Mouse (Mus musculus): ENCODE measurements at regions not wholly inside any gene's neighbourhood (a gene's known extent, or its start where the extent isn't known, plus 50 kb on each side); places are given as distances from the start of the nearest gene placed in this dataset.

DNA sequence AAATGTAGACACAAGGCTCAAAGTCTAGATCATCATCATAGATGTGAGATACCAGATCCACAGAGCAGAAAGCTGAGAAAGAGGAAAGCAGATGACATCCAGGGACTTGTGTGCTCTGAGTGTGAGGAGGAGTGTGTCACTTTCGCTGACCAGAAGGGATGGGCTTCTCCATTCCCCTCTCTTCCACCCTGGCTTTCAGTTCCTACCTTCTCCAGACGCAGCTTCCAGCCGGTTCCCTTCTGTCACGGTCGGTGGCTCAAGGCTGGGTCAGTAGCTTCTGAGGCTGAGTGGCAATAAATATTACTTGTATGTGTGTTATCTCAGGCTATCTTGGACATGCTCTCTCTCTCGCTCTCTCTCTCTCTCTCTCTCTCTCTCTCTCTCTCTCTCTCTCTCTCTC is 94.2 kb upstream of the Irf2bp2 start:
- 72% methylated on average over 6 of the region's 6 CpGs for WGBS
- no peak overlapping the region for H3K27ac ChIP-seq (ENCODE audit: low read length)
- H3K36me3 ChIP-seq (ENCODE audit: control insufficient read depth, insufficient read depth) = no peaks in the 10 kb centered on the region
- no peak overlapping the region for H3K4me2 ChIP-seq (ENCODE audit: low read depth, low read length)
- no peak for ATAC-seq (replicated peaks; ENCODE audit: extremely low read depth, insufficient read depth, low FRiP score)
- H3K4me1 ChIP-seq (ENCODE audit: control insufficient read depth, insufficient read depth, low read length) = peaks cover 9% of the 10 kb centered on the region; the same call in 1 of the 2 replicates
- H3K9ac ChIP-seq (ENCODE audit: low read length) = no peak overlapping the region
- no peaks in the 10 kb centered on the region for H3K27me3 ChIP-seq (ENCODE audit: control insufficient read depth, insufficient read depth, low read length)
- no peaks in the 10 kb centered on the region for H3K9me3 ChIP-seq (replicated peaks; ENCODE audit: control insufficient read depth, low read length)
- H3K4me3 ChIP-seq (ENCODE audit: low read length) = no peak overlapping the region

DNA sequence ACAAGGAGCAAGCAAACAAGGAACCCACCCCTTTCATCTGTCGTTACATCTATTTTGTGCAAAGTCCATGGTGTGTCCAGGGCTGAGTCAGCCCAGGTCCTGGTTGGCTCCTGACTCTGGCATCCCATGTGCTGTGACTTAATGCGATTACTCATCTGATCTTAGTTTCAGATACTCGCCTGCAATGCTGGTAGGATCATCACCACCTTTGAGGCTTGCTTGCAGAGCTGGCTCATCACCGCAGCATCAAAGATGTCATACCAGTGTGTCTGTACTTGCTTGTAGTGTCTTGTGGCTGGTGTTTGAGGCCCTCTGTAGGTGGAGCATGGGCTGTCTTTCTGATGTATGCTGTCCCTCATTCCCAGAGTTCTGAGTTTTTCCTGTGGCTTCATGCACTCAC is 93.0 kb upstream of the Irf2bp2 start:
- H3K9ac ChIP-seq (ENCODE audit: low read length) = no peak overlapping the region

GRCm38 (mm10) chr8:126685365-126685764 is 91.6 kb upstream of the Irf2bp2 start:
- Histone ChIP-seq H3K27me3 (ENCODE audit: control insufficient read depth, insufficient read depth, low read length) (no peaks in the 10 kb centered on the region), H3K4me2 (ENCODE audit: low read depth, low read length) (no peak overlapping the region), H3K4me1 (ENCODE audit: control insufficient read depth, insufficient read depth, low read length) (peaks cover 4% of the 10 kb centered on the region; the same call in 1 of the 2 replicates), H3K4me3 (ENCODE audit: low read length) (no peak overlapping the region), H3K36me3 (ENCODE audit: control insufficient read depth, insufficient read depth) (no peaks in the 10 kb centered on the region), H3K9me3 (replicated peaks; ENCODE audit: control insufficient read depth, low read length) (no peaks in the 10 kb centered on the region), H3K9ac (ENCODE audit: low read length) (no peak overlapping the region), H3K27ac (ENCODE audit: low read length) (no peak overlapping the region)
- ATAC-seq (replicated peaks; ENCODE audit: extremely low read depth, insufficient read depth, low FRiP score) = no peak
- WGBS = 70% methylated on average over 6 of the region's 6 CpGs

More for the DNA sequence above, 93.0 kb upstream of the Irf2bp2 start:
- Histone ChIP-seq H3K4me2 (ENCODE audit: low read depth, low read length) (no peak overlapping the region), H3K27ac (ENCODE audit: low read length) (no peak overlapping the region), H3K9me3 (replicated peaks; ENCODE audit: control insufficient read depth, low read length) (no peaks in the 10 kb centered on the region), H3K4me3 (ENCODE audit: low read length) (no peak overlapping the region), H3K27me3 (ENCODE audit: control insufficient read depth, insufficient read depth, low read length) (no peaks in the 10 kb centered on the region), H3K36me3 (ENCODE audit: control insufficient read depth, insufficient read depth) (no peaks in the 10 kb centered on the region), H3K4me1 (ENCODE audit: control insufficient read depth, insufficient read depth, low read length) (peaks cover 4% of the 10 kb centered on the region; the same call in 1 of the 2 replicates)
- 89% methylated on average over 4 of the region's 4 CpGs for WGBS
- ATAC-seq (replicated peaks; ENCODE audit: extremely low read depth, insufficient read depth, low FRiP score) = no peak; the same call in 1 of the 2 replicates

DNA sequence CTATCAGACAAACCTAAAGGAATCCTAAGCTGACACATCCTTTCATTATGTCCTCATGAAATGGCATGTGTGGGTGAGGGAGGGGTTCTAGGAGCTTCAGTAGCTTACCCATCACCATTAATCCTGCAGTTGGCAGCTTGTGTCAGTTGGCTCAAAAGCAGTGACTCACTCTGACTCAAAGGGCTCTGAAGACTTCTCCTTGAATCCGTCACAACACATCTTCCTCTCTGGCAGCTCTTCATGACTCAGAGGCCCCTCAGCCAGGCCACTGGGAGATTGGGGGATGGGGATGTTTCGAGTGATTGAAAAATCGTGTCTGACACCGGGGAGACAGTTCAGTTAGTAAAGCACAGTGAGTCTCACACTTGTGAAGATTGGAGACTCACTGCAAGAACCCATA is 90.2 kb upstream of the Irf2bp2 start:
- no peak overlapping the region for H3K9ac ChIP-seq (ENCODE audit: low read length)
- WGBS = 42% methylated on average over 4 of the region's 4 CpGs
- no peaks in the 10 kb centered on the region for H3K9me3 ChIP-seq (replicated peaks; ENCODE audit: control insufficient read depth, low read length)
- peaks cover 4% of the 10 kb centered on the region; the same call in 1 of the 2 replicates for H3K4me1 ChIP-seq (ENCODE audit: control insufficient read depth, insufficient read depth, low read length)
- no peaks in the 10 kb centered on the region for H3K27me3 ChIP-seq (ENCODE audit: control insufficient read depth, insufficient read depth, low read length)
- H3K4me2 ChIP-seq (ENCODE audit: low read depth, low read length) = no peak overlapping the region
- no peak for ATAC-seq (replicated peaks; ENCODE audit: extremely low read depth, insufficient read depth, low FRiP score)
- H3K4me3 ChIP-seq (ENCODE audit: low read length) = no peak overlapping the region
- no peak overlapping the region for H3K27ac ChIP-seq (ENCODE audit: low read length)
- H3K36me3 ChIP-seq (ENCODE audit: control insufficient read depth, insufficient read depth) = no peaks in the 10 kb centered on the region

GRCm38 (mm10) chr8:126683555-126683947 is 89.8 kb upstream of the Irf2bp2 start:
- no peaks in the 10 kb centered on the region for H3K27me3 ChIP-seq (ENCODE audit: control insufficient read depth, insufficient read depth, low read length)
- H3K4me1 ChIP-seq (ENCODE audit: control insufficient read depth, insufficient read depth, low read length) = peaks cover 4% of the 10 kb centered on the region; the same call in 1 of the 2 replicates
- ATAC-seq (replicated peaks; ENCODE audit: extremely low read depth, insufficient read depth, low FRiP score) = no peak
- H3K4me2 ChIP-seq (ENCODE audit: low read depth, low read length) = no peak overlapping the region
- H3K9ac ChIP-seq (ENCODE audit: low read length) = no peak overlapping the region
- H3K9me3 ChIP-seq (replicated peaks; ENCODE audit: control insufficient read depth, low read length) = no peaks in the 10 kb centered on the region
- H3K4me3 ChIP-seq (ENCODE audit: low read length) = no peak overlapping the region
- no peaks in the 10 kb centered on the region for H3K36me3 ChIP-seq (ENCODE audit: control insufficient read depth, insufficient read depth)
- no peak overlapping the region for H3K27ac ChIP-seq (ENCODE audit: low read length)
- WGBS = 91% methylated on average over 2 of the region's 2 CpGs

GRCm38 (mm10) chr8:126682817-126683554 is 89.2 kb upstream of the Irf2bp2 start:
- WGBS = 88% methylated on average over 9 of the region's 9 CpGs
- H3K9me3 ChIP-seq (replicated peaks; ENCODE audit: control insufficient read depth, low read length) = no peaks in the 10 kb centered on the region
- peaks cover 4% of the 10 kb centered on the region; the same call in 1 of the 2 replicates for H3K4me1 ChIP-seq (ENCODE audit: control insufficient read depth, insufficient read depth, low read length)
- no peak for ATAC-seq (replicated peaks; ENCODE audit: extremely low read depth, insufficient read depth, low FRiP score)
- no peaks in the 10 kb centered on the region for H3K27me3 ChIP-seq (ENCODE audit: control insufficient read depth, insufficient read depth, low read length)
- no peak overlapping the region for H3K9ac ChIP-seq (ENCODE audit: low read length)
- no peak overlapping the region; the same call in 1 of the 2 replicates for H3K27ac ChIP-seq (ENCODE audit: low read length)
- H3K36me3 ChIP-seq (ENCODE audit: control insufficient read depth, insufficient read depth) = no peaks in the 10 kb centered on the region
- H3K4me3 ChIP-seq (ENCODE audit: low read length) = no peak overlapping the region
- no peak overlapping the region for H3K4me2 ChIP-seq (ENCODE audit: low read depth, low read length)

DNA sequence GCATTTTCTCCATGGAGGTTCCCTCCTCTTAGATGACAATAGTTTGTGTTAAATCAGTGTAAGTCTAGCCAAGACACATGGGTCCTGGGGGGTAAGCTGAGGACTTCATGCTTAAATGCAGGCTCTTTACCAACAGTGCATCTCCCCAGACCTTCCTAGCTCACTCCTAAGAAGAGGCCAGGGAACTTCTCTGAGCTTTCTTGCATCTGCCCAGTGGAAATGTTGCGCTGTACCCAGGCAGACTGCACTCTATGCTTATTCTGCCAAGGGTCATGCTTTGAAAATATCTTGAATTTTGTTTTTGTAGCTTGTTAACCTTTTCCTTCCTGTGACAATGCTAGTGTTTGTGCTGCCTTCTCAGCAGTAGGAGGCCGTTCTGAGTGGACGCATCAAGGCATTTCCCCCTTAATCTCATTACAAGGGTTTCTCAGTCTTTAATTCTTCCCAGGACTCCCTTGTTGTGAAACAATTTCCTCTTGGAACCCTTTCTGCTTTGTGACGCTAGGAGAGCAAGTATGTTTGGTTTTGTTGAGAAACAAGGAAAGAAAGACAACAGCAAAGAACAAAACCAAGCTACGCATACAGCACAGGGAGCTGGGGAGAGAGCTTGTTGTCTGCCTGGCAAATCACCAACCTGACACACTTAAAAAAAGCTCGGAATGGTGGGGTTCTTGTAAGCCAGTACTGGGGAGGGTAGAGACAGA is 88.3 kb upstream of the Irf2bp2 start:
- WGBS = 53% methylated on average over 6 of the region's 6 CpGs
- Histone ChIP-seq H3K4me3 (ENCODE audit: low read length) (no peak overlapping the region), H3K4me2 (ENCODE audit: low read depth, low read length) (no peak overlapping the region), H3K9me3 (replicated peaks; ENCODE audit: control insufficient read depth, low read length) (no peaks in the 10 kb centered on the region), H3K27ac (ENCODE audit: low read length) (peak overlapping the region; percentile 37; the same call in 1 of the 2 replicates), H3K36me3 (ENCODE audit: control insufficient read depth, insufficient read depth) (no peaks in the 10 kb centered on the region), H3K27me3 (ENCODE audit: control insufficient read depth, insufficient read depth, low read length) (no peaks in the 10 kb centered on the region), H3K9ac (ENCODE audit: low read length) (no peak overlapping the region), H3K4me1 (ENCODE audit: control insufficient read depth, insufficient read depth, low read length) (peaks cover 4% of the 10 kb centered on the region; the same call in 1 of the 2 replicates)
- ATAC-seq (replicated peaks; ENCODE audit: extremely low read depth, insufficient read depth, low FRiP score) = no peak

GRCm38 (mm10) chr8:126678004-126678751 is 84.4 kb upstream of the Irf2bp2 start:
- Histone ChIP-seq H3K9me3 (replicated peaks; ENCODE audit: control insufficient read depth, low read length) (no peaks in the 10 kb centered on the region), H3K9ac (ENCODE audit: low read length) (no peak overlapping the region), H3K36me3 (ENCODE audit: control insufficient read depth, insufficient read depth) (no peaks in the 10 kb centered on the region), H3K27ac (ENCODE audit: low read length) (no peak overlapping the region), H3K4me1 (ENCODE audit: control insufficient read depth, insufficient read depth, low read length) (no peaks in the 10 kb centered on the region), H3K4me3 (ENCODE audit: low read length) (no peak overlapping the region), H3K4me2 (ENCODE audit: low read depth, low read length) (no peak overlapping the region), H3K27me3 (ENCODE audit: control insufficient read depth, insufficient read depth, low read length) (no peaks in the 10 kb centered on the region)
- no peak for ATAC-seq (replicated peaks; ENCODE audit: extremely low read depth, insufficient read depth, low FRiP score)
- 80% methylated on average over 13 of the region's 13 CpGs for WGBS

All from heart, embryonic 16.5 days (tissue).